Mouse (Mus musculus) brain, embryonic 14.5 days (tissue): ENCODE results near the gene Ptrhd1. TPM values are rescaled to one million over a fixed set of nuclear protein-coding genes. Genes with fewer than 3 reads are reported as not detected.

ENCODE experiments used
- DNase-seq: peaks from one replicate; pipeline ENCODE4 v3.0.0-alpha.2; 2011; ENCODE audit warnings: low read depth
- CTCF ChIP-seq: fragments of 200-500 bp; IDR thresholded peaks from 2 replicates; pipeline ENCODE4 v1.5.1; 2012; ENCODE audit warnings: inconsistent platforms, mild to moderate bottlenecking, moderate library complexity, borderline replicate concordance; ENCODE audit not compliant: insufficient read depth, insufficient read length; ENCODE audit errors: extremely low read depth
- POLR2A ChIP-seq: fragments of 200-500 bp; IDR thresholded peaks from 2 replicates; pipeline ENCODE4 v1.6.1; 2012; ENCODE audit warnings: mild to moderate bottlenecking, inconsistent platforms, borderline replicate concordance; ENCODE audit not compliant: poor library complexity, insufficient read depth, insufficient read length, severe bottlenecking; ENCODE audit errors: extremely low read depth
- polyA plus RNA-seq: library from polyadenylated mRNA; depleted of rRNA; stranded (reverse); fragments of >200 nt; gene quantifications from 2 replicates; pipeline ENCODE4 v1.2.3, GENCODE M21; 2012; rRNA removed

Ptrhd1 gene
- polyA plus RNA-seq, 1 experiment, result 4.9 TPM

DNA sequence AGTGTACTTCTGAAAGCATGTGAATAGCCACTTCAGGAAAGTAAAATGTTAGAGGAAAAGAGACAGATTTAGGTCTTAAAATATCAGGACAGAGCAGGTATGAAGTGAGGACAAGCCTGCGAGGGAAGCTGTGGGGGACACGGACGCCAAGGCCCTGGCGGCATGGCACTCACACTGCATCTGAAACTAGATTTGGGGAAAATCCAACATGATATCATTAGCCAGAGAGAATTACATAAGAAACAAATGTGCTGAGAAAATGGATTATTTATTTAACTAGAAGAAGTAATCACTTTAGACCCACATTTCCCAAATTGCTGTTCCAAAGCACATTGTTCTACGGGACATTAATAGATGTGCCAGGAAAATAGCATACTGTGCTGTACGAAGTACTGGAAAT lies 37.3 kb downstream of the Ptrhd1 start:
- TF ChIP-seq CTCF (no peak), POLR2A (no peak)

DNA sequence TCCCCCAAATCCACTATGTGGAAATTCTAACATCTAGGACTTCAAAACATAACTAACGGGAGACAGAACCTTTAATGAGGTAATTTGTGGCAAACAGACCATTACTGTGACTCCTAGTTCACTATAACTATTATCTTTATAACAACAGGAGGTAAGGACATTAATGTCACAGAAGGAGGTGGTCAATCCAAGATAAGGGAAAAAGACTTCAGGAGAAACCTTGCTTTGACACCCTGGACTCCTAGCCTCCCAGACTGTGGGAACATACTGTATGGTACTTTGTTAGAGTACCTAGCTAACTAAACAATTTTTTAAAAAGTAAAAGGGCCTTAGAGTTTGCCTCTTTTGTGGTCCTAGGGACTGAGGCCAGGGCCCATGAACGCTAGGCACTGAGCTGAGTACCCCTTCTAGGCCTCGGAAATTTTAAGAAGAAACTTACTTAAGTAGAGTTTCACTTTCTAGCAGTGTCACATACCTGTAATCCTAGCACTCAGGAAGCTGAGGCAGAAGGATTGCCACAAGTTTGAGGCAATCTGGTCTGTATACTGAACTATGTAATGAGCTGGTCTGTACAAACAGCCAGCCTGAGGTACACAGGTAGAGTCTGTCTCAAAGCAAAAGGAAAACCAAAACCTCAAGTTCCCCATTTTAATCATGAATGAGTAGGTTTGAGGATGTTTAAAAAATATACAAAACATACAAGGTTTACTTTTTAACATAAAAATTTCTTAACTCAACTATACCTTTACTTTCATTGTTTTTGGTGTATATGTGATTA lies 45.3 kb downstream of the Ptrhd1 start:
- TF ChIP-seq CTCF (no peak), POLR2A (no peak)
- DNase-seq, result no peak

More for the DNA sequence above, 37.3 kb downstream of the Ptrhd1 start:
- no peak for DNase-seq

DNA sequence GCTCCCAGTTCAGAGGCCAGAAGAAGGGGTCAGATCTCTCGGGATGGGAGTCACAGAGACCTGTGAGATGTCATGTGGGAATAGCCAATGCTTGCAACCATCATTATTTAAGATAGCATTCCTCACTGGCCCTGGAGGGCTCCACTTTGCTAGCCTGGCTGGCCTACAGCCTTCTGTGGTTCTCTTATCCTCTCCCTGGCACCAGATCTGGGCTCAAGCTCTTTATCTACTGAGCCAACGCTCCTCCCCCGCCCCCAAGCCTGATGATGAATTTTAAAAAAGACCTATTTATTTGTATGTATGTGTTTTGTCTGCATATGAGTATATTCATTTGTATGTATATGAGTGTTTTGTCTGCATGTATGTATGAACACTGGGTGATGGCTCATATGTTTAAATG lies 46.1 kb downstream of the Ptrhd1 start:
- DNase-seq, result no peak
- no peak for TF ChIP-seq POLR2A
- no peak for TF ChIP-seq CTCF

DNA sequence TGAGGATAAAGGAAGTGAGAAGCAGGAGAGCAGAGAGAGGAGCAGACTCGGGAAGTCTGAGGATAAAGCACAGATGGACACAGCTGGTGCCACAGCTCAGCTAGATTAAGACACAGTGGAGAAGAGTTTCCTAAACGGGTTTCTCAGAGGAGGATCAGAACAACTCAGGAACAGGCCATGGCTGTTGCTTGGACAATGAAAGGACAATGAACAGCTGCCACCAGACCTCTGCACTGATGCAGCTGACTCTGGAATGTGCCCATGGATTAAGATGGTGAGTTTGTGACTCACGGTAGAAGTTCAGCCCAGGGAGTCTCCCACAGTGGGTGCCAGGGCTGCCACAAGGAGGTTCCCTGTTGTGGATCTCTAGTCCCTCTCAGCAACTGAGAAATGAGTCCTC lies 51.4 kb downstream of the Ptrhd1 start:
- no peak for DNase-seq
- TF ChIP-seq POLR2A (no peak), CTCF (no peak)

Other genes with a start within 250 kb of the Ptrhd1 start
- 41.6 and 65.6 TPM in 2 replicates for gene Efr3b, start 195.1 kb upstream of the Ptrhd1 start, polyA plus RNA-seq
- 19.6 and 21.1 TPM in 2 replicates for gene Dnajc27, start 151.4 kb upstream of the Ptrhd1 start, polyA plus RNA-seq
- 8.4 and 13.1 TPM in 2 replicates for gene Adcy3, start 100.9 kb upstream of the Ptrhd1 start, polyA plus RNA-seq
- gene Cenpo, start 267 bp downstream of the Ptrhd1 start, polyA plus RNA-seq, result 11.8 and 17.2 TPM in 2 replicates
- 39.8 and 41.9 TPM in 2 replicates for gene Ncoa1, start 243.2 kb downstream of the Ptrhd1 start, polyA plus RNA-seq